Comparison of ENCODE assay signal across 21 mouse cellular contexts in the genomic region with DNA sequence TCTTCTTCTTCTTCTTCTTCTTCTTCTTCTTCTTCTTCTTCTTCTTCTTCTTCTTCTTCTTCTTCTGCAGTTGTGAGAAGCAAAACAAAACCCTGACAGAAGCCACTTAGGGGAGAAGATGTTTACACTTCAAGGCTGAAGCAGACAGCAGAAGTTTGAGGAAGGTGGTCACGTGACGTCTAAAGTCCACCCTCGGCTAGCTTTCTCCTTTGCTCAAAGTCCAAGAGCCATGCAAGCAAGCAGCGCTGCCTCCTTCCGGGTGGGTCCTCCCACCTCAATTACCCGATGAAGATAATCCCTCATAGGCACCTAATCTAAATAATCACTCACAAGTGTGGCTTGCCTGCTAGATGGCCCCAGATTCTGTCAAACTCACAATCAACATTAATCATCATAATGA. TPM values are rescaled to one million over a fixed set of nuclear protein-coding genes. Genes with fewer than 3 reads are reported as not detected.
DNase-seq lines count a peak whose midpoint lies in the region; ATAC-seq and TF ChIP-seq lines count a peak whose summit lies in the region.
"Had no signal": no experiment of that assay in that cellular context is flagged by ENCODE, and none has a peak within 500 bp of the region (broad histone marks: within the 10 kb centered on the region; RNA-seq: fewer than 3 reads in every experiment).

No protein-coding gene starts in this region.

- H3K36me3 ChIP-seq in kidney, embryonic 16.5 days (ENCODE audit: insufficient read depth, low read length) = no peaks in the 10 kb centered on the region
- no peaks in the 10 kb centered on the region for H3K36me3 ChIP-seq in intestine, postnatal 0 days (ENCODE audit: control insufficient read depth, insufficient read depth)
- H3K36me3 ChIP-seq in midbrain, embryonic 14.5 days (ENCODE audit: control insufficient read depth, insufficient read depth, low read length) = no peaks in the 10 kb centered on the region
- H3K36me3 ChIP-seq: embryonic facial prominence, embryonic 12.5 days; heart, embryonic 10.5 days; liver, embryonic 12.5 days had no signal

- no peak overlapping the region for H3K4me2 ChIP-seq in kidney, embryonic 16.5 days (replicated peaks; ENCODE audit: low read depth, low read length)
- H3K4me2 ChIP-seq in intestine, postnatal 0 days (replicated peaks; ENCODE audit: low read depth) = no peak overlapping the region
- H3K4me2 ChIP-seq in midbrain, embryonic 14.5 days (ENCODE audit: low read length) = no peak overlapping the region
- H3K4me2 ChIP-seq: embryonic facial prominence, embryonic 12.5 days; liver, embryonic 12.5 days; midbrain, embryonic 11.5 days had no signal

- ATAC-seq in kidney, embryonic 16.5 days (ENCODE audit: low FRiP score, low TSS enrichment) = no peak
- ATAC-seq in intestine, postnatal 0 days = peak; percentile 88
- no peak for ATAC-seq in midbrain, embryonic 14.5 days (ENCODE audit: low FRiP score, low TSS enrichment)
- ATAC-seq: forebrain, embryonic 14.5 days; hindbrain, embryonic 16.5 days; liver, embryonic 12.5 days had no signal

- H3K9ac ChIP-seq in kidney, embryonic 16.5 days (replicated peaks; ENCODE audit: low read length) = no peak overlapping the region
- no peak overlapping the region for H3K9ac ChIP-seq in intestine, postnatal 0 days (ENCODE audit: low read depth, low read length)
- H3K9ac ChIP-seq in midbrain, embryonic 14.5 days (replicated peaks; ENCODE audit: low read length) = no peak overlapping the region
- H3K9ac ChIP-seq: embryonic facial prominence, embryonic 12.5 days; liver, embryonic 12.5 days had no signal

- DNase-seq in kidney, adult 11 months = peak; percentile 82
- peak; percentile 75 to 82 for DNase-seq in kidney, postnatal 25 days
- DNase-seq in yolk sac, embryonic 10.5 days (ENCODE audit: low spot score) = peak; percentile 71
- no peak for DNase-seq in right cerebral cortex, postnatal 36 days (ENCODE audit: low spot score in 2 of 2)
- no peak for DNase-seq in midbrain, embryonic 14.5 days
- DNase-seq: adrenal gland, postnatal 10 days; cerebellum, adult 2 months; cerebellum, postnatal 25 days; lung, adult 2 months; lung, postnatal 14 days; right cerebral cortex, postnatal 14 days; thymus, postnatal 25 days had no signal

- H3K4me3 ChIP-seq in kidney, embryonic 16.5 days (ENCODE audit: low read length) = no peak overlapping the region
- H3K4me3 ChIP-seq in intestine, postnatal 0 days (ENCODE audit: low read depth, low read length) = no peak overlapping the region
- no peak overlapping the region for H3K4me3 ChIP-seq in midbrain, embryonic 14.5 days (replicated peaks; ENCODE audit: low read depth, low read length)
- H3K4me3 ChIP-seq: embryonic facial prominence, embryonic 12.5 days; heart, embryonic 10.5 days; layer of hippocampus, adult 2 months; liver, embryonic 12.5 days had no signal

- no peaks in the 10 kb centered on the region for H3K27me3 ChIP-seq in kidney, embryonic 16.5 days (ENCODE audit: insufficient read depth, low read length)
- H3K27me3 ChIP-seq in intestine, postnatal 0 days (replicated peaks; ENCODE audit: control insufficient read depth, insufficient read depth, low read length) = no peaks in the 10 kb centered on the region
- H3K27me3 ChIP-seq in midbrain, embryonic 14.5 days (ENCODE audit: control insufficient read depth, insufficient read depth, low read length) = no peaks in the 10 kb centered on the region
- H3K27me3 ChIP-seq: embryonic facial prominence, embryonic 12.5 days; liver, embryonic 12.5 days had no signal

- no peaks in the 10 kb centered on the region for H3K4me1 ChIP-seq in kidney, embryonic 16.5 days (ENCODE audit: insufficient read depth, low read length)
- 0 out of 2 replicates have a peak, but pooled peaks cover 4% of the 10 kb centered on the region for H3K4me1 ChIP-seq in intestine, postnatal 0 days (replicated peaks; ENCODE audit: control insufficient read depth, insufficient read depth, low read length)
- H3K4me1 ChIP-seq in midbrain, embryonic 14.5 days (ENCODE audit: control insufficient read depth, insufficient read depth, low read length) = no peaks in the 10 kb centered on the region
- H3K4me1 ChIP-seq: embryonic facial prominence, embryonic 12.5 days; heart, embryonic 10.5 days; liver, embryonic 12.5 days had no signal

- 81% methylated on average over 6 of the region's 6 CpGs for WGBS in kidney, embryonic 16.5 days
- 21% methylated on average over 6 of the region's 6 CpGs for whole genome bisulfite sequencing in intestine, postnatal 0 days
- whole genome bisulfite sequencing in midbrain, embryonic 14.5 days = 86% methylated on average over 6 of the region's 6 CpGs

- no peak overlapping the region for H3K27ac ChIP-seq in kidney, embryonic 16.5 days (ENCODE audit: low read length)
- H3K27ac ChIP-seq in intestine, postnatal 0 days (ENCODE audit: low read depth, low read length) = no peak overlapping the region
- no peak overlapping the region for H3K27ac ChIP-seq in midbrain, embryonic 14.5 days (replicated peaks; ENCODE audit: low read depth, low read length)
- H3K27ac ChIP-seq: embryonic facial prominence, embryonic 12.5 days; heart, embryonic 10.5 days; layer of hippocampus, adult 2 months; liver, embryonic 12.5 days had no signal

- H3K9me3 ChIP-seq in kidney, embryonic 16.5 days (ENCODE audit: low read length) = no peaks in the 10 kb centered on the region
- H3K9me3 ChIP-seq in intestine, postnatal 0 days (ENCODE audit: control insufficient read depth) = no peaks in the 10 kb centered on the region
- no peaks in the 10 kb centered on the region for H3K9me3 ChIP-seq in midbrain, embryonic 14.5 days (ENCODE audit: control insufficient read depth, low read length)
- H3K9me3 ChIP-seq: embryonic facial prominence, embryonic 12.5 days; heart, embryonic 10.5 days; liver, embryonic 12.5 days had no signal

- TF ChIP-seq CTCF in intestine, postnatal 0 days (IDR thresholded peaks at IDR 0.05; ENCODE audit: low read depth) = no peak

RNA-seq across cellular contexts. Expression of gene Sorl1, which starts 30.6 kb away (rescaled TPM):
- polyA plus RNA-seq in kidney, embryonic 16.5 days (2015; fragmentation: Nextera tagmentation; extraction: Ambion mirVana) = 11.3 and 12.5 TPM in 2 replicates
- 2.8 and 3.6 TPM in 2 replicates for polyA plus RNA-seq in intestine, postnatal 0 days (2015; fragmentation: Nextera tagmentation; extraction: Ambion mirVana)
- 8.3 and 8.8 TPM in 2 replicates for polyA plus RNA-seq in midbrain, embryonic 14.5 days (2014; fragmentation: Nextera tagmentation; extraction: Ambion mirVana)

Comparison
In these comparisons a context has a peak if more than half of its experiments do, and no peak if none do; other contexts are left out.
1. DNase-seq: peak in kidney, adult 11 months (single experiment), kidney, postnatal 25 days (2 of 2) and yolk sac, embryonic 10.5 days (single experiment); none in right cerebral cortex, postnatal 36 days (0 of 2) and midbrain, embryonic 14.5 days (single experiment).